Mouse (Mus musculus) naive thymus-derived CD4-positive, alpha-beta T cell, adult 2 months (primary cell): ENCODE data around the gene Klf15.

Experiments
- DNase-seq: peaks from one replicate; pipeline ENCODE4 v3.0.0-alpha.2; 2011; ENCODE audit warnings: low read depth

The Klf15 gene

GRCm38 (mm10) chr6:90494155-90494554 lies 31.8 kb downstream of the Klf15 start:
- DNase-seq, result no peak

GRCm38 (mm10) chr6:90494566-90494965 lies 32.2 kb downstream of the Klf15 start:
- DNase-seq, result no peak

DNA sequence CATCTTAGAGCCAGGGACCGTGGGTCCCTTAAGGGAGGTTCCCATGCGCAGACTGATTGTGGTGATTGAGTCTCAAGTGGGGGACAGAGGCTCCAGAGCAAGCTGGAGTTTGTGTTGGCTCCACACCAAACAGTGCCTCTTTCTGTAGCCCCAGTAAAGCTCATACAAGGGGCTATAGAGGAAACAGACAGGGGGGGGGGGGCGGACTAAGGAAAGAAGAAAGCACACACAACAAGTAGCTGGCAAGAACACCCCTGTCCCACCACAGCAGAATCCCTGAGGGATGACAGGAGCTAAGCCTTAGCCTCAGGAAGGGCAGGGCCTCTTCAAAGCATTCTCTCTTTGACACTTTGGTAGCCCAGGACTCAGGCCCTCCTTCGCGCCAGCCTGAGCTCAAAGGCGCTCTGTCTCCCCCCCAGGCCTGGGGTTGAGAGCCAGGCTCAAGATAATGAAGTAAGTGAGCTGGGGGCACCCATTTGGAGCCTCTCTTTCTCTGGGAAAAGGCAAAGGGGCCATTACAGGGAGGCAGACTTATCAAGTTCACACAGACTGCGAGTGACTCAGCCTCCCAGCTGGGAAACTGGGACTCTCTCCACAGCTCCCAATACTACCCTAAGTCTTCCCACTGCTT lies 33.0 kb downstream of the Klf15 start:
- no peak for DNase-seq

DNA sequence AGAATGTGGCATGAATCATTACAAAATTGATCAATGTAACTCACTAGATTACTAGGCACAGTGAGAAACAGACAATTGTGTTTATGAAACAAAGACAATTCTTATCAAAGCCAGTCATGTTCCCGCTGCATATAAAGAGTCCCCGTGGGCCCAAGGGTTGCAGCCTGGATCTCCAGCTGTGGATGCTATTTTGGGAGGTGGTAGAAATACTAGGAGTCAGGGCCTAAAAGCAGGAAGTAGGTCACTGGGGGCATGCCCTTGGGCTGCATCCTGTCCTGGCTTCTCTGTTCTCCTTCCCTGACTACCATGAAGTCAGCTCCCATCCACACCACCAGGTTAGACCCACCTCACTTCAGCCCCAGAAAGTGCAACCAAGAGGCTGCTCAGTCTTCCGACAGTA lies 33.8 kb downstream of the Klf15 start:
- no peak for DNase-seq

- no peak for DNase-seq
These were observed 37.1 kb downstream of the Klf15 start for GRCm38 (mm10) chr6:90499509-90499908.

- DNase-seq, result no peak
These were observed 39.0 kb downstream of the Klf15 start for GRCm38 (mm10) chr6:90501222-90501940.

DNA sequence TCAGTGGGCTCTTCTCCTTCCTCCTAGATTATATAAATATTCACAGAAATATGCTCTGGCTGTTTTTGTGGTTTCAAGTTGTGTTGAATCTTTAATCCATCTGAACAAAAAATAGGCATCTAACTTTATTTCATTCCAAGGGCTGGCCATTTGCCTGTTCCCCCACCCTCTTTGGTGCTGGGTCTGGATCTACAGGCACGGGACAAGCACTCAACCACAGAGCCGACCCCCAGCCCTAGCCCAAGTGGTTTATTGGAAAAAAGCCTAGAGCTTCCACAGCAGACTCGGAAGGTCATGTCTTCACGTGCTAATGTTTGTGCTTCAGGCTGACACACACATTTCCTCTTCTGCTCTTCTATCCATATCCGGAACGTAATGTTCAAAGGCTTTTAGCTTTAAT lies 43.5 kb downstream of the Klf15 start:
- no peak for DNase-seq

DNA sequence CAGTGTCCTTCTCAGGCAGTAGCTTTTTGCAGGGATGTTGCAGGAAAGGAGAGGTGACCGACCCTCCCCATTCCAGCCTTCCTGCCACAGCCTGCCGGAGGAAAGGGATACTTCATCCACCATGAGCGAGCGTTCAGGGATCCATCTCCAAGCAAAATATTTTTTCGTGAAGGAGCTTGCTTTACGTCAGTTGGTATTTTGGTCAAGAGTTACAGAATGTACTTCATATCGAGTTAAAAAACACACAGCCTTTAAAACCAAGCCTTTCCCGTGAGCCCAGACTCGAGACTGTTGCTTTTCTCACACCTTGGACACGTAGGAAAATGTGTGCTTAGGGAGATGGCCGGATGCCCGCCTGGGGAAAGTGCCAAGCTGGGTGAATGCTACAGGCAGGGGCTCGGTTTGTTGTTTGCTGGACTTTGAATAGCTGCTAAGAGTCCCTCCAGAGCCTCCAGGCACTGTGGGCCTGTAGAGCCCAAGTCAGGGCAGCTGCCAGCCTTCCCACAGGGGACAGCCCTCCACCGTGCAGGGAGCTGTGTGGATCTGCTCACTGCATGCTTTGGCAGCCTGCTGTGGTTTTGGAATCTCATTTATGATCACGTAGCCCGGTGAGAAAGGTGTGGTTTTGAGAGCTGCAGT lies 44.4 kb downstream of the Klf15 start:
- DNase-seq, result no peak

- DNase-seq, result no peak
These were observed 45.1 kb downstream of the Klf15 start for GRCm38 (mm10) chr6:90507443-90507842.

DNA sequence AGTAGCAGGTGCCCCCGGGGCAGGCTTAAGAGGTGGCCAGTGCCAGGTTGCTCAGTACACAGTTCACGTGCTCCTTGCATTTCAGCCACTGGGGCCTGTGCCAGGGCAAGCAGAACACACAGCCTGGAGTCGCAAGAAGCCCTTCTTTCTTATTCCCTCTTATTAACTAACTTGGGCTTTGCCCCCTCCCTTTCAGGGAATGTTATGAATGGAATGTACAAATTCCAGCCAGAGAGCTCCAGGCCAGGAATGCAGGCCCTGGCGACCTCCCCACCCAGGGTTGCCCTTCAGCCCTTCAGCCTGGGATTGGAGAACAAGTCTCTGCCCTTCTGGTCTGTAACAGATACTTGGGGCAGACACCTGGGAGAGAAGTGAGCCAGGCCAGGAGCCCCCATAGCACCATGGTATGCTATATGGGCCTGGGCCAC lies 45.8 kb downstream of the Klf15 start:
- DNase-seq, result no peak

DNA sequence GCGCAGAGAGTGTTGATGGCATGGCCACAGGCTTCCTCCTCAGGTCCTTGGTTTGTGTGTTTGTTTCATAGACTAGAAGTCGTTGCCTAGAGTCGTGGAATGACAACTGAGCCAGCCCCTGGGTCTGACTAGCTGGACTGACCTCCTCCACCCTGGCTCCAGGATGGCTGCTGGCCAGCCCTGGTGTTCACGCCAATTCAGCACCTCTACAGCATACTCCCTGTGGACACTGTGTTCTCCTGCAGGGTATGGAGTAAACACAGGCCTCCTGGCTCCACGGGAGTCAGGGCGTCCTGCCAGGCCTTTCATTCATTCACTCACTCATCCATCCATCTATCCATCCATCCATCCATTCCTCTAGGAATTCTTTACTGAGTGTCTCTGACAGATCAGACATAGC lies 46.7 kb downstream of the Klf15 start:
- DNase-seq, result no peak

DNA sequence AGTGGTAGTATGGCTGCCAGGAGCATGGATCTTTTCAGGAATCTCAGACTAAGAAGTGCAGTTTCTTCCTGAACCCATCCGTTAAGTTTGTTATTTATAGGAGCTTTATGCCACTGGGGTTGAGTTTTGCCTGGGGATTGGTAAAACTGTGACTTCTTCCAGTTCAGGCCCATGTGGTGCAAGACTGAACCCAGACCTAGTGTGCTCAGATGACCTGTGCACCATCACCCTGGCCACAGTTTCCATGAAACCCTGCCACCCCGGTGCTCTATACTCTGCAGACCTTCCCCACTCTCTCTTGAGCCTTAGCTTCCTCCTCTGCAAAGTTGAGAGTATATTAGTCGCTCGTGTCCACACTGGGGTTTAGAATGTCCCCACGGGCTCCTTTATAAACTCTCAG lies 50.0 kb downstream of the Klf15 start:
- DNase-seq, result no peak

DNA sequence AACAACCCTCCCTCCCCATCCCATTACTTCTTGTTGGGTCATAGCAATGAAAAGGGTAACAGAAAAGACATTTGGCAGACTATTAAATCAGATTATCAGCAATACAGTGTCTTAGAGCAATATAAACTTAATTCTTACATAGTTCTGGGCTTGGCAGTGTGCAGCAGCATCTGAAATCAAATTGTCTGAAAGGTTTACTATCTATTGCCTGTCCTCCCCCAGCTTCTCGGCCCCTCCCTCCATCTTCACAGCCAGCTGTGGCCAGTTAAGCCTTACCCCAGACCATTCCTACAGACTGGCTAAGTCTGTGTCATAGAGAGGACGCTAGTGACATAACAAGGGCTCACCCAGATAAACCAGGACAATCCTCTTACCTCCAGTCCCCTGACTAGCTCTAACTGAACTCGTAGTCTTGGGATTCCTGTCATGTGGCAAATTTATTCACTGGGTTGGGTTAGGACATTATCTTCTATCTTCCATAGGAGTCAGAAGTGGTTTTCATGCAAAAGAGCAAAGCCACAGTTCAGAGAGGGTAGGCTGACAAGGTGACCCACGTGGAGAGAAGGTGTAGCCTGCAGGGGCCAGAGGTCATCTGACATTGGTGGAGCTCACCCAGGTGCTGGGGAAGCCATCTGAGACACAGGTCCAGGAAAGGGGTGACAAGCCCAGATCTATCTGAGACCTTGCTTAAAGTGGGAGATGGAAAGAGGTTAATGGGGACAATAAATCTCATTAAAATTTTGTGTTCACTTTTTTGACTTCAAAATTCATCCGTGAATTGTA lies 50.9 kb downstream of the Klf15 start:
- DNase-seq, result no peak

DNA sequence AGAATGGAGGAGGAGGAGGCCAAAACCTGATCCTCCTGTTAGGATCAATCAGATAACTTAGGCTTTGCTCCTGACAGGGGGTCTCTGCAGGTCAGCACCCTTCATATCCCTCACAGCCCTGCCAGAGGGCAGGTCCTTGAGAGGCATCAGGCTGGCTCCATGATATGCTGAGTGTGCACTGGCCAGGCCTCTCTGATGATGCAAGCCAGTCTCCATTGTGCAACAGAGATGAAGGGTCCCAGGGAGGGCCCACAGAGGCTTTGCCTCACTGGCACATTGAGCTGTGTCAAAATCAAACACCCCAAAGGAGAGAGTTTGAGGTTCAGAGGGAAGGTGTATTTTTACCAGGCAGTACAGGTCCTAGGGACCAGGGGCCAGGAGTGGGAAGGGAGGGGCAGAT lies 52.0 kb downstream of the Klf15 start:
- DNase-seq, result no peak

GRCm38 (mm10) chr6:90514883-90515405 lies 52.6 kb downstream of the Klf15 start:
- DNase-seq, result peak; percentile 12

- no peak for DNase-seq
These were observed 56.5 kb downstream of the Klf15 start for GRCm38 (mm10) chr6:90518892-90519291.

DNA sequence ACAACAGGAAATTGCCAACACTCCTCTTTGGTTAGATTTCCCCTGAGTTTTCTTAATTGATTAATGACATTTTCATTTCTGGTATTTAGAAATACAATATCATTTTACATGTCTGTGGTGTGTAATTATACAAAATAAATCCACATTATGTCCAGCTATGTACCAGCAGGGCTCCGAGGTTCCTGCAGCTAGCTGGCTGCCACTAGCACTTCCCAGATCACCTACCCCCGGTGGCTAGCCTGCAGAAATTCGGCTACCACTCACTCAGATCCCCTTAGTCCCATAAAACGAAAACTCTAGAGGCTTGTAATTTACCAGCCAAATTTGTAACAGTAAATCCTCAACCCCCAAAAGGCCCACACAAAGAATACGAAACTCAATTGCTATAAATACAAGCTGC lies 57.0 kb downstream of the Klf15 start:
- DNase-seq, result no peak
